Mouse (Mus musculus) embryonic fibroblast, embryonic 13.5 days (primary cell): ENCODE data around the gene Narfl. TPM values are rescaled to one million over a fixed set of nuclear protein-coding genes. Genes with fewer than 3 reads are reported as not detected.
A peak's percentile ranks its signal among the peaks of the same experiment; 100 is the strongest.

Experiments used
- H3K27ac ChIP-seq: 2 replicates; pipeline ENCODE4 v1.5.1; 2012; ENCODE audit warnings: low read length, control low read depth, inconsistent platforms; ENCODE audit not compliant: insufficient read depth
- H3K4me1 ChIP-seq: 2 replicates; pipeline ENCODE4 v1.6.1; 2011; ENCODE audit warnings: low read length; ENCODE audit not compliant: control insufficient read depth, insufficient read depth
- H3K4me3 ChIP-seq: 2 replicates; pipeline ENCODE4 v1.5.1; 2011; ENCODE audit warnings: mild to moderate bottlenecking, control low read depth, low read length; ENCODE audit not compliant: insufficient read depth
- CTCF ChIP-seq: IDR thresholded peaks from 2 replicates; pipeline ENCODE4 v1.5.1; 2011; ENCODE audit warnings: mild to moderate bottlenecking, control low read depth, low read length, moderate library complexity, borderline replicate concordance; ENCODE audit not compliant: insufficient read depth
- POLR2A ChIP-seq: IDR thresholded peaks from 2 replicates; pipeline ENCODE4 v1.6.1; 2011; ENCODE audit warnings: low read depth, mild to moderate bottlenecking, control low read depth, low read length, moderate library complexity
- polyA plus RNA-seq: library from polyadenylated mRNA; stranded (reverse); fragments of >200 nt; gene quantifications from 2 replicates; pipeline ENCODE4 v1.2.4, GENCODE M21; 2011; ENCODE audit warnings: low read depth; ENCODE audit not compliant: missing spikeins, insufficient read length

The Narfl gene
- polyA plus RNA-seq, 1 experiment: 14.6 TPM

GRCm38 (mm10) chr17:25827546-25828222 lies 54.1 kb downstream of the Narfl start:
- Histone ChIP-seq H3K27ac (no peak overlapping the region), H3K4me1 (peaks cover 7% of the 10 kb centered on the region; the same call in 1 of the 2 replicates), H3K4me3 (no peak overlapping the region)
- TF ChIP-seq CTCF: no peak

GRCm38 (mm10) chr17:25828223-25828594 lies 54.6 kb downstream of the Narfl start:
- no peak overlapping the region for H3K27ac ChIP-seq

GRCm38 (mm10) chr17:25828712-25829557 lies 55.4 kb downstream of the Narfl start, which contains the start of gene Jmjd8:
Gene Jmjd8 (plus strand): TSS chr17:25828867.
- Histone ChIP-seq H3K4me1 (peaks cover 7% of the 10 kb centered on the region; the same call in 1 of the 2 replicates), H3K27ac (peak within 1 kb of the TSS; percentile 59), H3K4me3 (peak within 1 kb of the TSS; percentile 44)
- peak; percentile 10; the same call in 1 of the 2 replicates for TF ChIP-seq CTCF
- TF ChIP-seq POLR2A: peak; percentile 86

More at GRCm38 (mm10) chr17:25828223-25828594, 54.6 kb downstream of the Narfl start:
- Histone ChIP-seq H3K4me3 (no peak overlapping the region), H3K4me1 (peaks cover 7% of the 10 kb centered on the region; the same call in 1 of the 2 replicates)
- TF ChIP-seq CTCF: no peak
- no peak for TF ChIP-seq POLR2A

- peak overlapping the region; percentile 44 for H3K4me3 ChIP-seq
- TF ChIP-seq POLR2A (peak; percentile 49; the same call in 1 of the 2 replicates), CTCF (no peak)
Observed at GRCm38 (mm10) chr17:25829558-25830017, 56.0 kb downstream of the Narfl start.

GRCm38 (mm10) chr17:25830200-25830753 lies 56.7 kb downstream of the Narfl start:
- Histone ChIP-seq H3K4me3 (no peak overlapping the region), H3K4me1 (peaks cover 7% of the 10 kb centered on the region; the same call in 1 of the 2 replicates), H3K27ac (no peak overlapping the region)
- TF ChIP-seq POLR2A (no peak; the same call in 1 of the 2 replicates), CTCF (no peak)

More at GRCm38 (mm10) chr17:25829558-25830017, 56.0 kb downstream of the Narfl start:
- 0 out of 2 replicates have a peak overlapping the region, but pooled peaks have one; percentile 59 for H3K27ac ChIP-seq
- peaks cover 3% of the 10 kb centered on the region; the same call in 1 of the 2 replicates for H3K4me1 ChIP-seq

- TF ChIP-seq POLR2A (peak; percentile 23; the same call in 1 of the 2 replicates), CTCF (no peak)
- peak overlapping the region; percentile 86 for H3K4me3 ChIP-seq
- peaks cover 7% of the 10 kb centered on the region for H3K4me1 ChIP-seq
- no peak overlapping the region for H3K27ac ChIP-seq
Observed at GRCm38 (mm10) chr17:25830806-25831431, 57.3 kb downstream of the Narfl start.

- Histone ChIP-seq H3K4me3 (peak overlapping the region; percentile 86), H3K27ac (peak overlapping the region; percentile 77), H3K4me1 (peaks cover 12% of the 10 kb centered on the region)
- no peak for TF ChIP-seq CTCF
- peak; percentile 22 for TF ChIP-seq POLR2A
Observed at GRCm38 (mm10) chr17:25831451-25832281, 58.1 kb downstream of the Narfl start.

GRCm38 (mm10) chr17:25832436-25833290 lies 59.1 kb downstream of the Narfl start:
- peaks cover 14% of the 10 kb centered on the region for H3K4me1 ChIP-seq
- H3K27ac ChIP-seq: peak overlapping the region; percentile 94
- TF ChIP-seq CTCF (no peak), POLR2A (peak; percentile 83)
- H3K4me3 ChIP-seq: peak overlapping the region; percentile 86

Other genes starting within 250 kb of the Narfl start
- 0.27 and 0.28 TPM in 2 replicates for gene Sox8, start 203.1 kb upstream of the Narfl start, polyA plus RNA-seq
- gene Lmf1, start 194.7 kb upstream of the Narfl start, polyA plus RNA-seq: 15.2 and 19.2 TPM in 2 replicates
- not detected in 2 replicates for gene Gng13, start 56.6 kb upstream of the Narfl start, polyA plus RNA-seq
- 9.0 and 10.7 TPM in 2 replicates for gene Chtf18, start 46.4 kb upstream of the Narfl start, polyA plus RNA-seq
- 10.0 and 13.0 TPM in 2 replicates for gene Rpusd1, start 46.1 kb upstream of the Narfl start, polyA plus RNA-seq
- gene Mslnl, start 37.7 kb upstream of the Narfl start, polyA plus RNA-seq: not detected in 2 replicates
- 2.3 and 3.3 TPM in 2 replicates for gene Msln, start 19.4 kb upstream of the Narfl start, polyA plus RNA-seq
- gene Haghl, start 11.9 kb downstream of the Narfl start, polyA plus RNA-seq: 18.1 and 23.8 TPM in 2 replicates
- gene Ccdc78, start 12.8 kb downstream of the Narfl start, polyA plus RNA-seq: not detected in 2 replicates
- gene Fam173a, start 19.1 kb downstream of the Narfl start, polyA plus RNA-seq: 25.4 and 26.4 TPM in 2 replicates
- 2.0 TPM in 1 of 2 replicates, not detected in the other for gene AC134908.4, start 21.9 kb downstream of the Narfl start, polyA plus RNA-seq
- gene Metrn, start 23.4 kb downstream of the Narfl start, polyA plus RNA-seq: 24.8 and 33.5 TPM in 2 replicates
- gene Fbxl16, start 35.3 kb downstream of the Narfl start, polyA plus RNA-seq: 4.1 and 4.7 TPM in 2 replicates
- gene Wdr24, start 49.9 kb downstream of the Narfl start, polyA plus RNA-seq: 13.0 and 14.5 TPM in 2 replicates
- gene Jmjd8, start 55.1 kb downstream of the Narfl start, polyA plus RNA-seq: 24.4 and 27.9 TPM in 2 replicates
- 115 and 118 TPM in 2 replicates for gene Stub1, start 59.6 kb downstream of the Narfl start, polyA plus RNA-seq
- 1.8 and 2.1 TPM in 2 replicates for gene Rhbdl1, start 63.5 kb downstream of the Narfl start, polyA plus RNA-seq
- gene Gm20683, start 68.0 kb downstream of the Narfl start, polyA plus RNA-seq: 0.63 TPM in 1 of 2 replicates, not detected in the other
- gene Rhot2, start 71.1 kb downstream of the Narfl start, polyA plus RNA-seq: 21.0 and 29.7 TPM in 2 replicates
- 5.9 and 11.4 TPM in 2 replicates for gene Wdr90, start 87.7 kb downstream of the Narfl start, polyA plus RNA-seq
- 7.1 and 9.8 TPM in 2 replicates for gene Mcrip2, start 95.0 kb downstream of the Narfl start, polyA plus RNA-seq
- gene Mettl26, start 101.3 kb downstream of the Narfl start, polyA plus RNA-seq: 14.4 and 19.7 TPM in 2 replicates
- 0.38 and 0.83 TPM in 2 replicates for gene Wfikkn1, start 107.1 kb downstream of the Narfl start, polyA plus RNA-seq
- 21.5 and 23.9 TPM in 2 replicates for gene Rab40c, start 146.0 kb downstream of the Narfl start, polyA plus RNA-seq
- gene Pigq, start 171.2 kb downstream of the Narfl start, polyA plus RNA-seq: 47.8 and 48.0 TPM in 2 replicates
- not detected in 2 replicates for gene Nhlrc4, start 171.2 kb downstream of the Narfl start, polyA plus RNA-seq
- gene A930017K11Rik, start 178.8 kb downstream of the Narfl start, polyA plus RNA-seq: not detected in 2 replicates
- gene Capn15, start 212.0 kb downstream of the Narfl start, polyA plus RNA-seq: 10.1 and 10.9 TPM in 2 replicates